Mouse (Mus musculus) B cell, adult 2 months (primary cell): ENCODE results near the gene Agtr1a.

ENCODE experiments used
- DNase-seq, 2 experiments: peaks; one replicate each; pipeline ENCODE4 v3.0.0; 2022

Gene Agtr1a

DNA sequence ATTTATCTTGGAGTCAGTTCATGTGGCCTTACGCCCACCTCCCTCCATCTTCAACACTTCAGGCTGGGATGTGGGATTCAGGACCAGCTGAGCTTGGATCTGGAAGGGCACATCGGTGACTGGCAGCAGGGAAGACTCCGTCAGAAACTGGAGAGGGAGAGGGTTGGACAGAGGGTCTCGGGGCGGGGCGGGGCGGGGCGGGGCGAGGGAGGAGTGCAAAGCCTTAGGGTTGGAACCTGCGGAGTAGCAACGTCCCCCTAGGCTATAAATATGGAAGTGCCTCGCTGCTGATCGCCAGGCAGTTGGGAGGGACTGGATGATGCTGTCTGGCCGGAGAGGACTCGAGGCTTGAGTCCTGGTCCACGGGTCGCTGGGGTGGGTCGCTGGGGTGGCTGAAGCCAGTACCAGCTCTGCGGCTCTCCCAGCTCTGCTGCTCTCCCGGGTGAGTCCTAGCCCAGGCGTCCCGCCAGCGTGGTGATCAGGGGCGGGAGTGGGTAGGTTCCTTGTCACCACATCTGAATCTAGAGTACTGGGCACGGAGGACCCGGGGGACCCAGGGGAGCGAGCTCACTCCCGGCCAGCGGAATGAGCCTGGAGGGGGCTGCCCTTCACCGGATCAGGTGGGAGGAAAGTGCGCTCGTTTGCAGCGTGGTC is at the start of gene Agtr1a:
Gene Agtr1a, plus strand, starts transcription at position 294 of the 654 bp plus-strand sequence.
- DNase-seq: no peak

GRCm38 (mm10) chr13:30310221-30310620 is 26.0 kb upstream of the Agtr1a start:
- DNase-seq: no peak

- no peak for DNase-seq
Observed at GRCm38 (mm10) chr13:30324669-30325346, 11.4 kb upstream of the Agtr1a start.

DNA sequence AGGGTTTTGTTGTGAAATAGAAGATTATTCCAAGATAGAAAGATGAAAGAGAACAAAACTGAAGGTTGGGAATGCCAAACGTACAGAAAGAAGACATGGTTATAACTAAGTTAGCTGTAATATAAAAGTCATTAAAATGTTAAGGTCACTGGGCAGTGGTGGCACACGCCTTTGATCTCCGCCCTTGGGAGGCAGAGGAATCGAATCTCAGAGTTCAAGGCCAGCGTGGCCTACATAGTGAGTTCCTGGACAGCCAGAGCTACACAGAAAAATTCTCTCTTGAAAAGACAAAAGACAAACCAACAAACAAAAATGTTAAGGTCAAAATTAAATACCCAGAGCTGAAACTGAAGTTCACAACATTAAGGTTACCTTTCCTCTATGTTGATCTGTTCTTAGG is 5.2 kb upstream of the Agtr1a start:
- no peak for DNase-seq

DNA sequence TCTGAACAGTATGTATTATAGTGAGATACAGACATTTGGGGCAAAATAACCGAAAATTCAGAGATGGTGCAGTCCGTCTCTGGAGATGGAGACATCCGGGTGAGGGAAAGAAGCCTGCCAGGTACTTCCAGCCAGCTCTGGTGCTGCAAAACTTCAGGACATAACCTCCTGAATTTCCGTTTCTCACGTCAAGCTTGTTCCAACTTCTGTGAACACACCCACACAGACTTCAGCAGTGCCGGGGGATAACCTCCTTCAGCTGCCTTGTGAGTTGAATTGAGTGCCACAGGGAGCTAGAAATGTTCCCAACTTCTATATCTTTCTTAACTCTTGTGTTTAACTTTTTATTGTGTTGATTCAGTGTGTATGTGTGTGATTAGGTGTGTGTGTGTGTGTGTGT is 4.4 kb upstream of the Agtr1a start:
- no peak for DNase-seq

DNA sequence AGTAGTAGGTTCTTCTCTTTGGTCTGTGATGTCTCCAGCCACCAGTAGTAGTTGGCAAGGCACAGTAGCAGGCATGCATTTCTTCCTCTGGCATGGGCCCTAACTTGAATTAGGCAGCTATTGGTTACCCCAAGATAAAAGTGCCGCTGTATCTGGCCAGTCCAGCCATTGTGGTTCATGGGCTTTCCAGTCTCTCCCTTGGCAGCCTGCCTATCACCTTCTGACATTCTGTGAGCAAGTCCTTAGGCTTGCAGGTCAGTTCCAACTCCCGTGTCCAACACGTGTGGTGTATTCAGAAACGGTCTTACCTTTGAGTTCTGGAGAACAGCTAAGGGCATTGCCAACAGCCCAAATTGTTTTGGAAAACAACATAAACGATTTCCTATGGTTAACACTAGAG is 3.7 kb upstream of the Agtr1a start:
- DNase-seq: no peak

- DNase-seq: no peak
Observed at GRCm38 (mm10) chr13:30334667-30335066, 1.6 kb upstream of the Agtr1a start.

DNA sequence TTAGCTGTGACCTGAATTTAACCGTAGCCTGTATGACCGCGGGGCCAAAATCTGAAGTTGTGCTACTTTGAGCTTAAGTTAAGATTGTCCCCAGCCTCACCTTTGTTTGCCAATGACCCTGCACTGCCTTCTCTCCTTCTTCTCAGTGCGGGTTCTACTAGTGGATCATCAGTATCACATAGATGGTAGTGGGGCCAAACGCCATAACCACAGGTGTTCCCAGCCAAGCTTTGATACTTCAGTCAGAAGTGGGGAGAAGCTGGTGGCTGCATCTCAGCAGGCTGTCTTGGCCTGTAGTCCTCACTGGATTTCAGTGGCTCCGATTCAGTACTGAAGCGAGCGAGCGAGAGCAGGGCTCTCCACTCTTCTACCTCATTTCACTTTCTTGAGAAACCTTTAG is 672 bp downstream of the Agtr1a start:
- no peak for DNase-seq

DNA sequence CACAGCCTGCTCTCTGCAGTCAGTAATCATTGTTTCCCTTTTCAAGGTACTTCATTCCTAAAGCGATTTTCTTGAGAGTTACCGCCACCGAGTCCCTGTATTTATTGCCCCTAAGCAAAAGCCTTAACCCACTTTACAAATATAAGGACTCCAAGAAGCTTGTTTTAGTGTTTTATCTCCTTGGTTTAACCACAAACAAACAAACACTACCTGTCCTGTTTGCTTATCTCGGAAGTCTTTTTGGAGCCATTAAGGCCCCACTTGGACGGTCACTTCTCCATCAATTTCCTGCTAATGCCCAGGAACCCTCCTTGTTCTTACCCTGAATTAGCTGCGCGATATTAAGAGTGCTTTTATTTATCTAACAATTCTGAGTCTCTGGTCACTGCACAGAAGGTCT is 1.4 kb downstream of the Agtr1a start:
- DNase-seq: no peak

DNA sequence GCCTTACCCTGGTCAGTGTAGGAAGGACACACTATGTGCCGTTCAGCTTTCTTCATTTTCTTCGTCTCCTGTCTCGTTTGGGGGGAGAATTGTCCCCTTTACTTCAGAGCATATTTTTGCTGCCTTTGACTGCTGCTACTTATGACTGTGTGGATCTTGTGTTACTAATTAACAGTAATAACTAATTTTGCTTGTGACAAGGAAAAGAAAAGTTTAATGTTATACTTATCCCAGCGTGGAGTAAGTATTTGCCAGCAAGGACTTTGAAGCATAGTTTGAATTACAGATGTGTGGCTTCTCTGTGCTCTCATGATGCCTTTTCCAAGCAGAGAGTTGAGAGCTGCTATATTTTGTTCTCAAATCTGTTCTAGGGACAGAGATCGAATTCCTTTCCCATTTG is 2.3 kb downstream of the Agtr1a start:
- no peak for DNase-seq

DNA sequence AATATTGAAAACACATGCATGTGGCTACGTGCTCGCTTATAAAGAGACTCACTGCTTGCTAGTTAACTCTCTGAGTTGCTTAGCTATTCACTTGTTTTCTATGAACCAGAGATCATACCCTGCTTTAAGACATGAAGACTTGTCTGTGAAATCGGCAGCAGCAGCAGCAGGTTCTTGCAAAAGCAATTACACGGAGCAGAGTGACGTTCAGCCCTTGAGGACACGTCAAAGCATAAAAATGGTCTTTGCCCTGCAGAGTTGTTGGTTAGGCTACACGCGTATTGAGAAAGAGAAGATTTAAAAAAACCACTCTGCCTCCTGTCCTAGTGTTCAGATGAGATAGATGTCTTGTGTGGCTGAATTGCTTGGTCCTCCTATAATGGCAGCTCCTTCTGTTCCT is 3.7 kb downstream of the Agtr1a start:
- DNase-seq: no peak

DNA sequence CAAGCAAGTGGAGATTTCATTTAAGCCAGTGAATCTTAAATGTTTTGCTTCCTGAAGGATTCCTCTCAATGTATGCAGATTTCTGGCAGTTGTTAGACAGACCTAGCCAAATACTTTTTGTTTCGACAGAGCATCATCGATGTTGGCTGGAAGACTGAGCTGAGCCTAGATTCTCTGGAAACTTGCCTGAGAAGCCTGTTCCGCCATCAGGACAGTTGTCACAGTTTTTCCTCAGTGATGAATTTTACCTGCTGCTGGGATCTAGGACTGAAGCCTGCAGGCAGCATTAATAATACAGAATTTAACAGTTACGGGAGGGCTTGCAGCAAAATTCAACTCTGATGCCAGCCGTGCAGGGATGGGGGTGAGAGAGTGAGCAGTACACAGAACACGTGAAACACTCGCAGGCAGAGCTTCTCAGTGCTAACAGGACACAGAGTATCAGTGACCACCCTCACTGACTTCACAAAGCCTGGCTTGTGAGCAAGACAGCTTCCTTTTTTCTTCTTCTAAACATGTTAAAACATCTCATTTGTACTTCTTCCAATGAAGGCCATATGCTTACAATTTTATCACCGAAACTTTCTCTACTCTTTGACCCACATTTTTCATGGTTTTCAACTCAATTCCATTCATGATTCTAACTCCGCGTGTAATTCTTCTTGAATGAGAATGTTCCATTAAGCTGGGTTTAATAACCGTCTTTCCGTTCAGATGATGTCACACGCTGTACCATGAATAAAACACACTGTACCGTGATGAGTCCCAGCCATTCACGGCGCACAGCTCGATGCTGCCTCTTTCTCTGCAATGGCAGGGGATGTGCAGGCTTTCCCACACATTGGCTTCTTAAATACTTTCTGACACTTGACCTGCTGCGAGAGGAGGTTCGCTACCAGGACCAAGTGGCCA is 6.0 kb downstream of the Agtr1a start:
- no peak for DNase-seq

GRCm38 (mm10) chr13:30345427-30345913 is 9.2 kb downstream of the Agtr1a start:
- no peak for DNase-seq

GRCm38 (mm10) chr13:30346881-30347280 is 10.6 kb downstream of the Agtr1a start:
- no peak for DNase-seq

DNA sequence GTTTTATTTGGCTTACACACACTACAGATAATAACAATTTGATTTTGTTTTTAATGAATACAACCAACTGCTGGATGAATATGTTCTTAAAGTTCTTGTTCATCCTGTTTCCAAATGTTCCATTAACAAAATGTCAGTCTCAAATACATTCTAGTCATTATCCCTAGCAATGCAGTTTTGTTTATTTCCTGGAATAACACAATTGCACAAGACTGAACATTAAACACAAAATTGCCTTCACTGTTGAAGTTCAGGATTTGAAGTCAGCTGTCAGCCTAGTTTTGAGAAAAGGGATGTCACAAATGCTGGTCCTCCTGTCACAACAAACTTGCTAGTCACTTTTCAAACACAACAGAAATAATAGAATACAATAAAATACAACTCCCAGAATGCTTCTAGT is 12.1 kb downstream of the Agtr1a start:
- DNase-seq: no peak

DNA sequence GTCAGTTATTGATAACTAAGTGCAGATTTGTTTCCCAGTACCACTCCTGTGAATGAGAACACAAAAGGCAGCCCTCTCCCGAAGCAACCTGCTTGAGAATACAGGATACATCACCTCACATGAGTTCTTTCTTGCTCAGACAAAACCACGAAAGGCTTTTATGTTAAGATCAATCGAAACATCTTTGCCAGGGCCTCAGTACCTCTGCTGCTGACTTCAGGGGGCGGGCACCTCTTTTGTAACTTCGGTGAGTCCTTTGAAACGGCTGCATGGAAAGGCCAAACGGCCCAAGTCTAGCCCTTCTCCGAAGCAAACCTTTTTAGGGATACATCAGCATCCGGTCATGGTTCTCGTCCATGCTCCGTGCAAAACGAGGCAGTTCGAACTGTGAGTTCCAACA is 15.7 kb downstream of the Agtr1a start:
- no peak for DNase-seq

DNA sequence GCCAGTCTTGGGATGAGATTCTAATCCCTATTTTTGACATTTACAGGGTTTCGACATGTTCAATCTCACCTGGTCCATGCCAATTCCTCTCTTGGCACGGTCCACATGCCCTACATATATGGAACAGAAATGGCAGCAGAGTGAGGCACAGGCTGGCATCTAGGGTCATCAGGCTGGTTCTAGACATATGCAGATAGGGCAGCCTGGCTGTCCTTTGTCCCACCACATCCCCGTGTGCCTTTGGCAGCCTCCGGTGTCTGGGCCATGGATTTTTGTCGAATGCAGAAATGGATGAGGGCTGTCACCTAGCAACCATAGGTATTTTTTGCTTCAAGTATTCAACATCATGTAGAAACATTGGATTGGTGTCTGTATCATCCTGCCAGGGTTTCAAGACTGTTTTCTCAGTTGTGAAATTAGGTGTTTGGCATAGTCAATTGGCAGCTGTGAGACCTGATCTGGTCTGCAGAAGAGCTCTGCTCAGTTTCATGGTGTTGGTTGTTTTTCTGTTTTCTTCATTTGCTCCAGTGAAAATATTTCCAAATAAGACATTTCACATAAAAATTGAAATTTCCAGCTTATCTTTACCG is 18.8 kb downstream of the Agtr1a start:
- no peak for DNase-seq

- no peak for DNase-seq
Observed at GRCm38 (mm10) chr13:30355979-30356378, 19.7 kb downstream of the Agtr1a start.

DNA sequence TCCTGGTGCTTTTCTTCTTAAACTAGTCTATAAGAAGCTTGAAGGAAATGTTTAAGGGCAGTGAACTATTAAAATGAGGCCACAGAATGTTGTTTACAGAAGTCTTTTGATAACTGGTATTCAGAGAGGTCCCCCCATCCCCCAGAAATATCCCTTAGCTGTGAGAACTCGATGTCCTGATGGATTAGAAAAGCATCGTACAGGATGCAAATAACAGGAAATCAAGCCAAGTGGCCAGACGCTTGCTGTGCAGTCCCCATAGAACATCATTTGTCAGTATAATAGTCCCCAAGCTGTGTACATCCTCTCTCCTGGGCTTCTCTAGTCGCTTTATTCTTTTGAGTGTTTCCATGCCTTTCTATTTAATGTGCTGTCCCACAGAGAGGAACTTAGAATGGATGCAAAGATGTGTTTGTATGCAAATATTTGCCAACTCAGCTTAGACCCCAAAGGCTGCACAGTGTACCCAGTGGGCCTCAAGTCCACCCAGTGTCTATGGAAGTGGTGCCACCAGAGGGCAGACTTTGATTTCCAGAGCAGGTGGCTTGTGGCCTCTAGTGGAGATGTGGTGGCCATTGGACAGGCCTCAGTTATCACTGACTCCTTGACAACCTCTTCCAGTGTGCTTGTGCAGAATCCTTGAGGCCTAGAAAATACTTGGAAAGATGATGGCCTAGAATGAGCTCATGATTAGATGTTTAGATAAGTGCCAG is 22.4 kb downstream of the Agtr1a start:
- no peak for DNase-seq

DNA sequence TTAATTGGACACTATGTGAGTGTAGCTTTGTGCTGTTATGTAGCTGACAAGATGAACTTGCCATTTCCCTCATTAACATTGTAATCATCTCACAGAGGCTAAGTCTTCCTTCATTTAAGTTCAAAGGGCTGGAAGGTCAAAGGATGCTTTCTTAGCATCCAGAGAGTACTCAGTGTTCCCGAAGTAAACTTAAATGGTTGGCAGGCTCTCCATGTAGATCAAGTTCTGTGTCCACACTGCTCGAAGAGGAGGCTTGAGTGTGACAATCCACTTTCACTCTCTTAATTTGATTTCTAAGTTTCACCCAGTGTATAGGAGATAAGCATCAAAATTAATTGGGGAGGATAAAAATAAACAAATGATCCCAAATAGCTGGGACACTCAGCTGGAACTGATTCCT is 23.6 kb downstream of the Agtr1a start:
- DNase-seq: no peak

DNA sequence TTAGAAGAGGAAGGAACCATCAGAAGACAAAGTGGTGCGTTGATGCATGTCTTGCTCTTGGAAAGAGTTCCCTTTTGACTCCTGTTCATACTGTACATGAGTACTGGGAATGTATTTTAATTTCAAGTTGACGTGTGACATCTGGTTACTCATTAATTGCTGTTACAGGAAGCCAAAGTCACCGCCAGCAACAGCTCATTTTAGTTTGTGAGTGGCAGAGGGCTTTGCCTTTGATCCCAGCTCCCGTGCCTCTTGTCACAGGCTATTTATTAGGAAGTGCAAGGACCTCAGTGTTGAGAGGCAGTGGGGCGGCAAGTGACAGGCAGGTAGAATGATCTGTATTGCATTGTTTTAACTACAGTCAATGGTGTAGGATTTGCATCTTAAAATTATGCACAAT is 24.8 kb downstream of the Agtr1a start:
- DNase-seq: no peak

- DNase-seq: no peak
Observed at GRCm38 (mm10) chr13:30362048-30362447, 25.8 kb downstream of the Agtr1a start.
